Mouse (Mus musculus) forebrain, embryonic 15.5 days (tissue): ENCODE results near the gene Meioc. TPM values are rescaled to one million over a fixed set of nuclear protein-coding genes. Genes with fewer than 3 reads are reported as not detected.

Source experiments
- ATAC-seq: fragments of 200-750 bp; cut with Nextera tagmentation; replicated peaks from 2 replicates; pipeline ENCODE4 v1.8.0; 2017; ENCODE audit warnings: mild to moderate bottlenecking, moderate TSS enrichment, moderate library complexity
- H3K27ac ChIP-seq: fragments of 300-500 bp; sonication (generic); replicated peaks from 2 replicates; pipeline ENCODE4 v1.5.1; 2015; ENCODE audit warnings: mild to moderate bottlenecking, inconsistent platforms
- H3K27me3 ChIP-seq: fragments of 300-500 bp; sonication (generic); 2 replicates; pipeline ENCODE4 v1.6.1; 2015; ENCODE audit warnings: inconsistent platforms
- H3K36me3 ChIP-seq: fragments of 300-500 bp; sonication (generic); 2 replicates; pipeline ENCODE4 v1.6.1; 2015; ENCODE audit warnings: mild to moderate bottlenecking, inconsistent platforms
- H3K4me1 ChIP-seq: fragments of 300-500 bp; sonication (generic); 2 replicates; pipeline ENCODE4 v1.6.1; 2015; ENCODE audit warnings: inconsistent platforms
- H3K4me2 ChIP-seq: fragments of 300-500 bp; sonication (generic); replicated peaks from 2 replicates; pipeline ENCODE4 v1.6.1; 2015; ENCODE audit warnings: mild to moderate bottlenecking, inconsistent platforms
- H3K4me3 ChIP-seq: fragments of 300-500 bp; sonication (generic); 2 replicates; pipeline ENCODE4 v1.5.1; 2015; ENCODE audit warnings: mild to moderate bottlenecking, inconsistent platforms
- H3K9ac ChIP-seq: fragments of 300-500 bp; sonication (generic); replicated peaks from 2 replicates; pipeline ENCODE4 v1.6.1; 2015; ENCODE audit warnings: mild to moderate bottlenecking, inconsistent platforms
- H3K9me3 ChIP-seq: fragments of 300-500 bp; sonication (generic); 2 replicates; pipeline ENCODE4 v1.6.1; 2016; ENCODE audit warnings: inconsistent platforms
- WGBS: fragments of 180-500 bp; shearing (Covaris S2); methylation state at CpG from one replicate; pipeline ENCODE4 v1.1.7; 2015; ENCODE audit warnings: mixed read lengths; 5-methylcytosine and 5-hydroxymethylcytosine counted together
- polyA plus RNA-seq: library from polyadenylated mRNA; unstranded; fragments of >200 nt; fragmentation: Nextera tagmentation; extraction: Ambion mirVana; gene quantifications from 2 replicates; pipeline ENCODE4 v1.2.1, GENCODE M21; 2015

Gene Meioc
- 0.08 and 0.10 TPM in 2 replicates for polyA plus RNA-seq

DNA sequence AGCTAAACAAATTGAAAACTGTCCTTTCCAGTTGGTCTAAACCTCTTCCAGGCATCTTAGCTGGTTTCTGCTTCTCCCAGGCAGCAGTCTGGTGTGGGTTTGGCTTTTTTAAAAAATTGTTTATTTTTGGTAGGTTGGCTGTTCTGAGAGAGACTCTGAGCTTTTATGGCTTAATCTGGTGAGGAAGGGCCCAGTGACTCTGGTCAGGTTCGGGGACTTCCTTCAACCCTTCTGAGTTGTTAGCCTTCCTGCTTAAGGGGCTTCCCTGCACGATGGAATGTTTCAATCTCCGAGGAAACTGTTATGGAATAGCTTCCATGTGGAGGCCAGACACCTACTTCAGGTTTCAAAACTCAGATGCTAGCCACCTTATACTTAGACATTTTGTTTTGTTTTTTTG lies at the start of gene Meioc:
Gene Meioc (plus strand): TSS at position 301 of the 400 bp plus-strand sequence.
- no peak for ATAC-seq

DNA sequence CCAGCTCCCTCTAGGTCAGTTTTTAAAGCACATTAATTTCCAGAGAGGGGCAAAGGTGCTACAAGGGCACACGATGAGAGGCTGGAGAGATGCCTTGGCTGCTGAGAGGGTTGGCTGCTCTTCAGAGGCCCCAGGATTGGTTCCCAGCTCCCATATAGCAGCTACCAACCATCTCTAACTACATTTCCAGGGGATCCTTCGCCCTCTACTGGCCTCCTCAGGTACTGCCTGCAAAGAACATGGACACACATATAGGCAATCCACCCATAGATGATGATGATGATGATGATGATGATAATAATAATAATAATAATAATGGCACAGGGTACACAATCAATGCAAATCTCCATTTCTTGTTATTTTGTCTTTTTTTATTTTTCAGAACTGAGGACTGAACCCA lies 44.1 kb upstream of the Meioc start:
- no peak for ATAC-seq
- 63% methylated on average over 2 of the region's 2 CpGs for WGBS
- H3K4me3 ChIP-seq: no peak overlapping the region
- no peaks in the 10 kb centered on the region for H3K27me3 ChIP-seq
- 0 out of 2 replicates have a peak, but pooled peaks cover 3% of the 10 kb centered on the region for H3K9me3 ChIP-seq
- H3K4me1 ChIP-seq: peaks cover 10% of the 10 kb centered on the region
- H3K27ac ChIP-seq: no peak overlapping the region
- H3K36me3 ChIP-seq: no peaks in the 10 kb centered on the region
- H3K4me2 ChIP-seq: no peak overlapping the region
- no peak overlapping the region for H3K9ac ChIP-seq

More for the DNA sequence above, at the start of gene Meioc:
- Histone ChIP-seq H3K27ac (no peak within 1 kb of the TSS), H3K9ac (no peak within 1 kb of the TSS), H3K4me1 (no peaks in the 10 kb centered on the region), H3K27me3 (peaks cover 12% of the 10 kb centered on the region; the same call in 1 of the 2 replicates), H3K4me3 (no peak within 1 kb of the TSS), H3K9me3 (no peaks in the 10 kb centered on the region), H3K36me3 (no peaks in the 10 kb centered on the region), H3K4me2 (no peak within 1 kb of the TSS)
- WGBS: 90% methylated on average over 3 of the region's 3 CpGs

DNA sequence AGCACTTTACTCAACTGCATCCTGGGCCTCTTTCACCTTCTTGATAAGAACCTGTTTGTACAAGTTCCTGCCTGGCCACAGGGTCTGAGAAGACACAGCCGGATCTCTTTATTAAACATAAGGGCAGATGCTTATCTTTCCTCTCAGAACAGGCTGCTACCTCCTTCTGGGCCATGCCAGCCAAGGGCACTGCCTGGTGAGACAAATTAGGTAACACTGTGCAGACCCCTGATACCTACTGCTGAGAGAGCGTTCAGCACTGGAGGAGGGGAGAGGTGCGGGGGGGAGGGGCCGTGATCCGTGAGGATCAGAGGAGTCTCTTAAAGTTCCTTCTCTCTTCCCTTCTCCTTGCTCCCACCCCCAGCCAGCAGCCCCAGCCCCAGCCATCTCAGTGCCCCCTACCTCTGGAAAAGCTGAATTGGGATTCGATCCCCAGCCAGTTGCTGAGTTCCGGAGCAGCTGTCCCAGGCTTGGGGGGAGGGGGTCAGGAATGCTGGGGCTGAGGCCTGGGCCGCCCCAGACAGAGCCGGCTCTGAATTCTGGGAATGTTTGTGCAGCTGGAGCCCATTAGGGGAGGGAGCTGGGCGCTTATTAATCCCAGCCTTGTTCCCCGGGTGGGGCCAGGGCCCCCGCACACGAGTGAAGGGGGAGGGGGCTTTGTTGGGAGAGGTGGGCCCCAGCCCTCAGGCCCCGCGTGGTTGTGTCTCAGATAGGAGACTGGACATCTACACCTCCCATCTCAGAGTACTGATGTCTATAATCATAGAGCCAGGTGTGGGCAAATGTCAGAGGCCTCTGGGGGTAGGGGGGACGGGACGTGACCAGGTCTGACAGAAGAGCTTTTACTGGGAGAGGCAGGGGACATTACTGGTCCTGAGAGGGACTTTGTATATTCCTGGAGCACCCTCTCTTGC lies 39.4 kb upstream of the Meioc start:
- peak; percentile 58; the same call in 1 of the 2 replicates for ATAC-seq
- no peak overlapping the region for H3K4me2 ChIP-seq
- H3K4me1 ChIP-seq: peaks cover 20% of the 10 kb centered on the region
- H3K27ac ChIP-seq: no peak overlapping the region; the same call in 1 of the 2 replicates
- H3K9me3 ChIP-seq: 0 out of 2 replicates have a peak, but pooled peaks cover 2% of the 10 kb centered on the region
- WGBS: 8% methylated on average over 17 of the region's 17 CpGs
- no peak overlapping the region for H3K4me3 ChIP-seq
- no peaks in the 10 kb centered on the region for H3K27me3 ChIP-seq
- no peak overlapping the region for H3K9ac ChIP-seq
- no peaks in the 10 kb centered on the region for H3K36me3 ChIP-seq

GRCm38 (mm10) chr11:102624888-102625407 lies 38.6 kb upstream of the Meioc start:
- Histone ChIP-seq H3K36me3 (no peaks in the 10 kb centered on the region), H3K9ac (no peak overlapping the region), H3K4me1 (peaks cover 20% of the 10 kb centered on the region), H3K4me2 (peak overlapping the region; percentile 6; the same call in 1 of the 2 replicates), H3K9me3 (no peaks in the 10 kb centered on the region), H3K4me3 (no peak overlapping the region), H3K27me3 (no peaks in the 10 kb centered on the region), H3K27ac (no peak overlapping the region; the same call in 1 of the 2 replicates)
- 29% methylated on average over 14 of the region's 14 CpGs for WGBS
- ATAC-seq: 0 out of 2 replicates have a peak, but pooled peaks have one; percentile 60

GRCm38 (mm10) chr11:102627171-102627931 lies 36.2 kb upstream of the Meioc start:
- no peak for ATAC-seq
- H3K27ac ChIP-seq: no peak overlapping the region
- H3K9me3 ChIP-seq: no peaks in the 10 kb centered on the region
- H3K4me3 ChIP-seq: no peak overlapping the region
- H3K4me1 ChIP-seq: peaks cover 20% of the 10 kb centered on the region
- 90% methylated on average over 9 of the region's 9 CpGs for WGBS
- H3K36me3 ChIP-seq: no peaks in the 10 kb centered on the region
- H3K27me3 ChIP-seq: no peaks in the 10 kb centered on the region
- no peak overlapping the region for H3K9ac ChIP-seq
- no peak overlapping the region for H3K4me2 ChIP-seq

DNA sequence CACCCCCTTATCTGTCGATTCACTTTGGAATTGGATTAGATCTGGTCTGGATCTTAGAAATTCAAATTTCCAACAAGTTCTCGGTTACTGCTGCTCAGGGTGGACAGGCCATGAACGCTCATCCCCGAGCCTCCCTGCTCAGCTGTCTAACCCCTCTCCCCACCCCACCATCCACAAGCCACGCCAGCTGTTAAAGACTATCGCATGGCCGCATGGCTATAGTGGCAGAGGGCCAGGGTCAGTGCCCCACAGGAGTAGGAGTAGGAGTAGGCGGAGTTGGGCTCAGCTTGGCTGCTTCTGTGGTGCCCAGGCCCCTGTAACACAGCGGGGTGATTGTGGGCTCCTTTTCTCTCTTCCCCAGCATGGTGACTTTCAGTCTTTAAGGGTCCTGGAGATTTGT lies 35.0 kb upstream of the Meioc start:
- H3K27ac ChIP-seq: no peak overlapping the region
- no peak overlapping the region for H3K4me2 ChIP-seq
- H3K9ac ChIP-seq: no peak overlapping the region
- no peaks in the 10 kb centered on the region for H3K36me3 ChIP-seq
- H3K4me1 ChIP-seq: peaks cover 29% of the 10 kb centered on the region
- H3K9me3 ChIP-seq: no peaks in the 10 kb centered on the region
- WGBS: 60% methylated on average over 9 of the region's 9 CpGs
- H3K4me3 ChIP-seq: no peak overlapping the region
- ATAC-seq: no peak
- no peaks in the 10 kb centered on the region for H3K27me3 ChIP-seq

GRCm38 (mm10) chr11:102629375-102629774 lies 34.1 kb upstream of the Meioc start:
- Histone ChIP-seq H3K4me1 (peaks cover 21% of the 10 kb centered on the region), H3K9ac (no peak overlapping the region), H3K9me3 (no peaks in the 10 kb centered on the region), H3K36me3 (no peaks in the 10 kb centered on the region), H3K27ac (no peak overlapping the region), H3K27me3 (no peaks in the 10 kb centered on the region), H3K4me2 (no peak overlapping the region), H3K4me3 (no peak overlapping the region)
- 80% methylated on average over 8 of the region's 8 CpGs for WGBS
- ATAC-seq: no peak

DNA sequence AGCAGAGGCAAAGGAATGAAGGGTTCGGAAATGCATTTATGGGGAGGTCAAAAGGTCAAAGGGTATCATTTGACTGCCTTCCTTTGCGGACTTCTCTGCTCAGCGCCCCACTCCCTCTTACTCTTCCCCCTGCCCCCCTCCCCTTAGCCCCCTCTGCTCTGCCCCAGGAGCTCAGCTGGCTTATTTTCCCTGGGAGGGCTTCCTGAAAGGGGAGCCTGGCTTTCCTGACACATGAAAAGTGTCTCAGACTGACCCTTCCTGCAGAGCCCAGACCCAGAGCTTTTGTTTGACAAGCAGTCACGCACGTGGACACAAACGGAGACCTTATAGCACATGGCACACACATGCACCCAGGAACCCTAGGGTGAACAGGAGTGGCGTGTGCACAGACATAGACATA lies 32.8 kb upstream of the Meioc start:
- H3K27me3 ChIP-seq: no peaks in the 10 kb centered on the region
- no peaks in the 10 kb centered on the region for H3K9me3 ChIP-seq
- 24% methylated on average over 7 of the region's 7 CpGs for WGBS
- no peak overlapping the region for H3K4me3 ChIP-seq
- H3K4me2 ChIP-seq: no peak overlapping the region
- no peaks in the 10 kb centered on the region for H3K36me3 ChIP-seq
- no peak for ATAC-seq
- H3K9ac ChIP-seq: no peak overlapping the region
- H3K4me1 ChIP-seq: peaks cover 11% of the 10 kb centered on the region
- H3K27ac ChIP-seq: no peak overlapping the region

- ATAC-seq: no peak
- H3K27ac ChIP-seq: no peak overlapping the region
- H3K9ac ChIP-seq: no peak overlapping the region
- H3K9me3 ChIP-seq: no peaks in the 10 kb centered on the region
- H3K27me3 ChIP-seq: no peaks in the 10 kb centered on the region
- no peaks in the 10 kb centered on the region for H3K36me3 ChIP-seq
- 38% methylated on average over 5 of the region's 5 CpGs for WGBS
- H3K4me2 ChIP-seq: no peak overlapping the region
- H3K4me1 ChIP-seq: peaks cover 11% of the 10 kb centered on the region
- H3K4me3 ChIP-seq: no peak overlapping the region
Measured at GRCm38 (mm10) chr11:102631203-102631602, 32.3 kb upstream of the Meioc start.

GRCm38 (mm10) chr11:102632725-102633124 lies 30.8 kb upstream of the Meioc start:
- ATAC-seq: no peak
- Histone ChIP-seq H3K4me3 (0 out of 2 replicates have a peak overlapping the region, but pooled peaks have one; percentile 24), H3K27ac (no peak overlapping the region), H3K4me2 (peak overlapping the region; percentile 45), H3K9me3 (no peaks in the 10 kb centered on the region), H3K36me3 (no peaks in the 10 kb centered on the region), H3K4me1 (peaks cover 14% of the 10 kb centered on the region), H3K9ac (no peak overlapping the region), H3K27me3 (no peaks in the 10 kb centered on the region)
- WGBS: 4% methylated on average over 11 of the region's 13 CpGs

GRCm38 (mm10) chr11:102633379-102633778 lies 30.1 kb upstream of the Meioc start:
- no peak overlapping the region for H3K9ac ChIP-seq
- no peaks in the 10 kb centered on the region for H3K9me3 ChIP-seq
- no peaks in the 10 kb centered on the region for H3K36me3 ChIP-seq
- peak overlapping the region; percentile 45 for H3K4me2 ChIP-seq
- H3K4me3 ChIP-seq: peak overlapping the region; percentile 24
- no peaks in the 10 kb centered on the region for H3K27me3 ChIP-seq
- 0 out of 2 replicates have a peak, but pooled peaks have one; percentile 35 for ATAC-seq
- WGBS: 19% methylated on average over 9 of the region's 9 CpGs
- H3K4me1 ChIP-seq: peaks cover 17% of the 10 kb centered on the region
- no peak overlapping the region for H3K27ac ChIP-seq

- WGBS: 38% methylated on average over 12 of the region's 12 CpGs
- no peak for ATAC-seq
- Histone ChIP-seq H3K27me3 (no peaks in the 10 kb centered on the region), H3K4me2 (no peak overlapping the region), H3K4me1 (peaks cover 26% of the 10 kb centered on the region), H3K27ac (no peak overlapping the region), H3K9ac (no peak overlapping the region), H3K9me3 (no peaks in the 10 kb centered on the region), H3K36me3 (no peaks in the 10 kb centered on the region), H3K4me3 (no peak overlapping the region)
Measured at GRCm38 (mm10) chr11:102636887-102637286, 26.6 kb upstream of the Meioc start.
